Mouse (Mus musculus): ENCODE data around the gene Rerg.

- TF ChIP-seq POLR2A (IDR thresholded peaks at IDR 0.05; ENCODE audit: borderline replicate concordance, control insufficient read depth, low read depth, low read length) (no peak), CTCF (IDR thresholded peaks at IDR 0.05; ENCODE audit: control insufficient read depth, insufficient read depth, low read length) (no peak)
Measured at GRCm38 (mm10) chr6:137126224-137126623, 44.1 kb downstream of the Rerg start.

All from bone marrow, adult 2 months (tissue).